Mouse (Mus musculus): ENCODE data around the gene Gm20806. TPM values are rescaled to one million over a fixed set of nuclear protein-coding genes. Genes with fewer than 3 reads are reported as not detected.

Gm20806 gene
- not detected in 2 replicates for total RNA-seq (2023)

GRCm38 (mm10) chrY:78837956-78838355, at the start of gene Gm20806:
Gene Gm20806 (minus strand): TSS chrY:78838056.

